Mouse (Mus musculus): ENCODE data around the gene Csk. TPM values are rescaled to one million over a fixed set of nuclear protein-coding genes. Genes with fewer than 3 reads are reported as not detected.
A peak's percentile ranks its signal among the peaks of the same experiment; 100 is the strongest.

Gene Csk
- polyA plus RNA-seq, 1 experiment from 2014 or later = 28.0 TPM

- Histone ChIP-seq H3K9me3 (ENCODE audit: control insufficient read depth, low read length) (no peaks in the 10 kb centered on the region), H3K27ac (ENCODE audit: low read depth) (no peak overlapping the region), H3K4me2 (ENCODE audit: low read length) (no peak overlapping the region), H3K4me3 (ENCODE audit: low read depth, low read length) (no peak overlapping the region), H3K36me3 (ENCODE audit: control insufficient read depth, insufficient read depth, low read length) (peaks cover 32% of the 10 kb centered on the region), H3K4me1 (replicated peaks; ENCODE audit: control insufficient read depth, insufficient read depth, low read length) (0 out of 2 replicates have a peak, but pooled peaks cover 8% of the 10 kb centered on the region), H3K9ac (ENCODE audit: low read length) (no peak overlapping the region), H3K27me3 (replicated peaks; ENCODE audit: control insufficient read depth, insufficient read depth, low read length) (no peaks in the 10 kb centered on the region)
- DNase-seq (ENCODE audit: low spot score) (no peak), ATAC-seq (replicated peaks; ENCODE audit: low FRiP score, low TSS enrichment, low read depth) (no peak)
- WGBS = 81% methylated on average over 8 of the region's 8 CpGs
Observed at GRCm38 (mm10) chr9:57597265-57597664, 56.2 kb downstream of the Csk start.

DNA sequence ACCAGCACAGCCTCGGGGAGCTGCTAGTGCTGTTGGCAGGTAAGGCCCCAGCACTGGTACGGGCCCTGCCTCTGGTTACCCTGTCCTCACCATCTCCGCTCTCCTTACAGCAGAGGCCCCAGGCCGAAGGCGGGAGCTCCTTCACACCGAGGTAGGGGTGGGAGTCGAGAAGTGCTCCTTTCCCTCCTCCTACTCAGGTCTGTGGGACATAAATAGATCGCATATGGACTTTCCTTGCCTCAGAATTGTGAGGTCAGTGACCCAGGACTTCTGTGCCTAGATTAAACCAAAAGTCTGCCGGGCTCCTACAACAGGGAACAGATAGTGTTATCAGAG, 59.3 kb downstream of the Csk start:
- ATAC-seq (replicated peaks; ENCODE audit: low FRiP score, low TSS enrichment, low read depth) = no peak
- no peak for DNase-seq (ENCODE audit: low spot score)
- H3K4me3 ChIP-seq (ENCODE audit: low read depth, low read length) = no peak overlapping the region
- H3K9me3 ChIP-seq (ENCODE audit: control insufficient read depth, low read length) = no peaks in the 10 kb centered on the region
- H3K4me1 ChIP-seq (replicated peaks; ENCODE audit: control insufficient read depth, insufficient read depth, low read length) = no peaks in the 10 kb centered on the region; the same call in 1 of the 2 replicates
- H3K27ac ChIP-seq (ENCODE audit: low read depth) = no peak overlapping the region
- peaks cover 32% of the 10 kb centered on the region for H3K36me3 ChIP-seq (ENCODE audit: control insufficient read depth, insufficient read depth, low read length)
- no peaks in the 10 kb centered on the region for H3K27me3 ChIP-seq (replicated peaks; ENCODE audit: control insufficient read depth, insufficient read depth, low read length)
- WGBS = 74% methylated on average over 9 of the region's 9 CpGs
- no peak overlapping the region for H3K9ac ChIP-seq (ENCODE audit: low read length)
- no peak overlapping the region for H3K4me2 ChIP-seq (ENCODE audit: low read length)

DNA sequence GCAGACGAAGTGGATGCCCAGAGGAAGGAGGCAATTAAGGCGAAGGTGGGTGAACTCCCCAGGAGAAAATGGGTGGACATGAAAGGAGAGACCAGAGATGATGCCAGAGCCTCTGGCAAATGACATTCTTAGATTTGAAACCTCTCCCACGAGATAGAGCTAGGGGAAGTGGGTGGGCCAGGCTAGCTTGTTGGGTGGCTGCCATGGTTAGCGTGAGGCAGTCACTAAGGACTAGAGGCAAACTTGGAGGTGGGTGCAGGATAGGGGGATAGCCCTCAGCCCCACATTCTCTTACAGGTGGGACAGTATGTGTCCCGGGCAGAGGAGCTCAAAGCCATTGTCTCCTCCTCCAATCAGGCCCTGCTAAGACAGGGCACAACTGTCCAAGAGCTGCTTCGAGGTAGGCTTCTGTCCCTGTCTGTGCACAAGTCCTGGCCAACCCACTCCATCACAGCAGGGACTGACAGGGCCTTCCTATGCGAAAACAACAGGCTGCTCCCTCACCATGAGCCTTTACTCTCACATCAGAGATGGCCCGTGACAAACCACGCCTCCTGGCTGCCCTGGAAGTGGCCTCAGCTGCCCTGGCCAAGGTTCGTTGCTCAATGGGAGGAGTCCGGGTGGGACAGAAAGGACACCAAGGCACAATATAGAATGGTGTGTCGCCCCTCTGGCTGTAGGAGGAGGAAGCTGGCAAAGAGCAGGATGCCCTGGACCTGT, 59.8 kb downstream of the Csk start:
- Histone ChIP-seq H3K27me3 (replicated peaks; ENCODE audit: control insufficient read depth, insufficient read depth, low read length) (no peaks in the 10 kb centered on the region), H3K4me3 (ENCODE audit: low read depth, low read length) (no peak overlapping the region), H3K4me1 (replicated peaks; ENCODE audit: control insufficient read depth, insufficient read depth, low read length) (no peaks in the 10 kb centered on the region; the same call in 1 of the 2 replicates), H3K27ac (ENCODE audit: low read depth) (no peak overlapping the region), H3K4me2 (ENCODE audit: low read length) (no peak overlapping the region), H3K9me3 (ENCODE audit: control insufficient read depth, low read length) (no peaks in the 10 kb centered on the region), H3K9ac (ENCODE audit: low read length) (no peak overlapping the region), H3K36me3 (ENCODE audit: control insufficient read depth, insufficient read depth, low read length) (peaks cover 32% of the 10 kb centered on the region)
- ATAC-seq (replicated peaks; ENCODE audit: low FRiP score, low TSS enrichment, low read depth) (no peak), DNase-seq (ENCODE audit: low spot score) (no peak)
- WGBS = 61% methylated on average over 12 of the region's 12 CpGs

GRCm38 (mm10) chr9:57590726-57591125, 62.7 kb downstream of the Csk start:
- DNase-seq (ENCODE audit: low spot score) = no peak
- Histone ChIP-seq H3K4me1 (replicated peaks; ENCODE audit: control insufficient read depth, insufficient read depth, low read length) (no peaks in the 10 kb centered on the region; the same call in 1 of the 2 replicates), H3K27ac (ENCODE audit: low read depth) (no peak overlapping the region), H3K27me3 (replicated peaks; ENCODE audit: control insufficient read depth, insufficient read depth, low read length) (no peaks in the 10 kb centered on the region), H3K9me3 (ENCODE audit: control insufficient read depth, low read length) (no peaks in the 10 kb centered on the region), H3K4me2 (ENCODE audit: low read length) (no peak overlapping the region), H3K9ac (ENCODE audit: low read length) (no peak overlapping the region), H3K36me3 (ENCODE audit: control insufficient read depth, insufficient read depth, low read length) (peaks cover 51% of the 10 kb centered on the region), H3K4me3 (ENCODE audit: low read depth, low read length) (no peak overlapping the region)
- WGBS = 29% methylated on average over 5 of the region's 5 CpGs
- ATAC-seq (replicated peaks; ENCODE audit: low FRiP score, low TSS enrichment, low read depth) = no peak

- Histone ChIP-seq H3K4me1 (replicated peaks; ENCODE audit: control insufficient read depth, insufficient read depth, low read length) (no peaks in the 10 kb centered on the region; the same call in 1 of the 2 replicates), H3K27me3 (replicated peaks; ENCODE audit: control insufficient read depth, insufficient read depth, low read length) (no peaks in the 10 kb centered on the region), H3K27ac (ENCODE audit: low read depth) (peak within 1 kb of the TSS; percentile 76), H3K36me3 (ENCODE audit: control insufficient read depth, insufficient read depth, low read length) (peaks cover 49% of the 10 kb centered on the region), H3K4me2 (ENCODE audit: low read length) (peak within 1 kb of the TSS; percentile 86), H3K9me3 (ENCODE audit: control insufficient read depth, low read length) (no peaks in the 10 kb centered on the region), H3K4me3 (ENCODE audit: low read depth, low read length) (peak within 1 kb of the TSS; percentile 81), H3K9ac (ENCODE audit: low read length) (peak within 1 kb of the TSS; percentile 67)
- ATAC-seq (replicated peaks; ENCODE audit: low FRiP score, low TSS enrichment, low read depth) (peak; percentile 86), DNase-seq (ENCODE audit: low spot score) (peak; percentile 88)
- WGBS = under 1% methylated on average over 58 of the region's 58 CpGs
Observed at GRCm38 (mm10) chr9:57589224-57590126, 64.0 kb downstream of the Csk start, which contains the start of gene Ulk3. TSS of gene Ulk3 (plus strand) at chr9:57589452.

DNA sequence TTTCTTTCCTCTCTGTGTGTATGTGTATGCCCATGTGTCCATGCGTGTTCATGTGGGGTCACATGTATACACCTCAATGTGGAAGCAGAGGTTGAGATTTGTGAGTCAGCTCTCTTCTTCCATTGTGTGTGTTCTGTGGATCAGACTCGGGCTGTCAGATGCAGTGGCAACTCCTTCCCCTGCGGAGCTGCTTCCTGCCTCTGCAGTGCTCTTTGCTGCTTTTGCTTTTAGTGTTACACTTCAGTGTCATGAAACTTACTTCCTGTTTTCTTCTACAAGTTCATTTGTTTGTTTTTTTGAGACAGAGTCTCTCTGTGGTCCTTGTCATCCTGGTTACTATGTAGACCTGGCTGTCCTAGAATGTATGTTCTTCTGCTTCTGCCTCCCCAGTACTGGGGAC, 68.4 kb downstream of the Csk start:
- no peak for ATAC-seq (replicated peaks; ENCODE audit: low FRiP score, low TSS enrichment, low read depth)
- Histone ChIP-seq H3K9me3 (ENCODE audit: control insufficient read depth, low read length) (no peaks in the 10 kb centered on the region), H3K4me3 (ENCODE audit: low read depth, low read length) (no peak overlapping the region), H3K27ac (ENCODE audit: low read depth) (no peak overlapping the region), H3K36me3 (ENCODE audit: control insufficient read depth, insufficient read depth, low read length) (peaks cover 72% of the 10 kb centered on the region), H3K27me3 (replicated peaks; ENCODE audit: control insufficient read depth, insufficient read depth, low read length) (no peaks in the 10 kb centered on the region), H3K4me2 (ENCODE audit: low read length) (no peak overlapping the region), H3K9ac (ENCODE audit: low read length) (no peak overlapping the region), H3K4me1 (replicated peaks; ENCODE audit: control insufficient read depth, insufficient read depth, low read length) (no peaks in the 10 kb centered on the region; the same call in 1 of the 2 replicates)
- 91% methylated on average over 3 of the region's 3 CpGs for WGBS
- no peak for DNase-seq (ENCODE audit: low spot score)

GRCm38 (mm10) chr9:57577144-57577849, 76.1 kb downstream of the Csk start:
- no peak for ATAC-seq (replicated peaks; ENCODE audit: low FRiP score, low TSS enrichment, low read depth)

More at GRCm38 (mm10) chr9:57577144-57577849, 76.1 kb downstream of the Csk start:
- Histone ChIP-seq H3K4me1 (replicated peaks; ENCODE audit: control insufficient read depth, insufficient read depth, low read length) (no peaks in the 10 kb centered on the region), H3K4me3 (ENCODE audit: low read depth, low read length) (no peak overlapping the region), H3K36me3 (ENCODE audit: control insufficient read depth, insufficient read depth, low read length) (peaks cover 56% of the 10 kb centered on the region), H3K9me3 (ENCODE audit: control insufficient read depth, low read length) (no peaks in the 10 kb centered on the region), H3K4me2 (ENCODE audit: low read length) (no peak overlapping the region), H3K9ac (ENCODE audit: low read length) (no peak overlapping the region), H3K27me3 (replicated peaks; ENCODE audit: control insufficient read depth, insufficient read depth, low read length) (no peaks in the 10 kb centered on the region), H3K27ac (ENCODE audit: low read depth) (no peak overlapping the region)
- 83% methylated on average over 6 of the region's 6 CpGs for WGBS
- no peak for DNase-seq (ENCODE audit: low spot score)

Data from intestine, embryonic 14.5 days (tissue).